Mouse (Mus musculus): Measurements from ENCODE around the gene Dvl3. TPM values are rescaled to one million over a fixed set of nuclear protein-coding genes. Genes with fewer than 3 reads are reported as not detected.
A peak's percentile ranks its signal among the peaks of the same experiment; 100 is the strongest.

Gene Dvl3
- total RNA-seq, 2 experiments from 2014 or later = 70.6 to 73.1 TPM

DNA sequence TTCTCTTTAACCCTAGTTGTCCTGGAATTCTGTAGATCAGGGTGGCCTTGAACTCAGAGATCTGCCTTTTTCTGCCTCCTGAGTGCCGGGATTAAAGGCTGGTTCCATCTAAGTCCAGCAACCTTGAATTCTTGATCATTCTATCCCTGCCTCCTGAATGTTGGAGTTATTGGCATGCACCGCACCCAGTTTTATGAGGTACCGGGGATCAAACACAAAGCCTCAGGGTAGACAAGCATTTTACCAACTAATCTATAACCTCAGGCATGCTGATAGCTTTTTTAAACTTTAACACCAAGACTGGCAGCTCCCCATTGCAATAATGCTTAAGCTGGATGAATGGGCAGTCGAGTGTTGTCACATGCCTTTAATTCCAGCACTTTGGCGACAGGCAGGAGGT, 30.6 kb downstream of the Dvl3 start:
- DNase-seq = no peak

DNA sequence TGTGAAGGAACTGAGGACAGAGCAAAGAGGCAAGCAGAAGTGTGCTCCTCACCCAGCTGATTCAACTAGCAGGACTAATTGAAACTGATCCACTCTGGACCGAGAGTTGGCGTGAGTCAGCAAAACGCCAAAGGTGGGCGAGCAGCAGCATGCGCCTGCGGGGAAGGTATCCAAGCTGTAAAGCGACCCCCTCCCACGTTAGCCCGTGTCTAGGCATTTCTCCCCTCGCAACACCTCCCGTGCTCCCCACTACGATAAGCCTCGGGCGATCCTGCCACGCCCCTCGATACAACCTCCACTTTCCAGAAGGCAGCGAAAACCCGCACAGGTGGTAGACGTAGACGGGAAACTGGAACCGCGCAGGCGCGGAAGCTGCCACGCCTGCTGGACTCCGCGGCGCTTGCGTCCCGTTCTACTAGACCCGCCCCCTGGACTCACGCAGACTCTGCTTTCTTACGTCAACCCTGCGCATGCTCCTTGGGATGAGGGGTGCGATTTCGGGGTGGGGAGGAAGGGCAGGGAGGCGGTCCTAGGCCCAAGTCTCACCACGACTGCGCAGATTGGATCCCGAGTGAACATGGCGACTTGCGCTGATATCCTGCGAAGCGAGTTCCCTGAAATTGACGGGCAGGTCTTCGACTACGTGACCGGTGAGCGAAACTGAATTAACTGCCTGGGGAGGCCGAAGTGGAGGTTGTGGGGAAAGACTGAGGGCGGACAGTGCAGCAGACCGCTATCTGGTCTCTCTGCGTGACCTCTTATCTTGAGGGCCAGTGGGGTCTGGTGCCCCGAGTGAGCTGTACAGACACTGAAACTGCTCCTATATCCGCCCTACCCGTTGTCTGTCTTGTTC, 31.5 kb downstream of the Dvl3 start, which contains the start of gene Abcf3:
Abcf3 (plus strand) TSS at position 482 of the 853 bp plus-strand sequence.
- peak; percentile 98 for DNase-seq

DNA sequence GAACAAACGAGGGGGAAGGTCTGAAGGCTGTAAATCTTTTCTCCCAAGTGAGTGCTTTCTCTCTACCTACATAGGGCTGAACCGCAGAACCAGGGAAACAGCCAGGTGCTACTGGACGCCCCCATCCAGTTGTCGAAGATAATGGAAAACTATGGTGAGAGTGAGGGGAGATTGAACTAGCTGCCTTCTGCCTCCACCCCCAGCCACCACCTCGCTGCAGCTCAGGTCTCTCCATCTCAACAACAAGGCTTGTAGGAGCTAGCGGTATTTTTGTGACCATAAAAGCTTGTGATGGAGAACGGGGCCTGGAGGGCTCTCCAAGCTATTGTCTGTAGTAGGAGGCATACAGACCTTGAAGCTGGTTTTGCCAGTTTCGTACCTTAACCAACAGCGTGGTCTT, 32.4 kb downstream of the Dvl3 start:
- DNase-seq = no peak

DNA sequence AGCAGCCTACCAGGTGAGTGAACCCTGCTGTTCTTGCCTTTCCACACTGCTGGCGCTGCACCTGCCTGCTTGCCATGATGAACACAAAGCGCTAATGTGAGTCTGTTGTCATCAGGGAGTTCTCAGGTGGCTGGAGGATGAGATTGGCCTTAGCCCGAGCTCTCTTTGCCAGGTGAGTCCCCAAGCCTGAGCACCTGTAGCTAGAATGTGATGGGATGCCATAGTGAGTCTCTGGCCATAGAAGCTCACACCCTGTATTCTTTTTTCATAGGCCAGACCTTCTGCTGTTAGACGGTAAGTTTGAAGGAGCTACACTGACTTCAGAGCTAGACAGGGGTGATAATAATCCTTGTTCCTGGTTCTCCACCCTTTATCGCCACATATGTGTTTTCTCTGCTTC, 34.9 kb downstream of the Dvl3 start:
- DNase-seq = no peak

DNA sequence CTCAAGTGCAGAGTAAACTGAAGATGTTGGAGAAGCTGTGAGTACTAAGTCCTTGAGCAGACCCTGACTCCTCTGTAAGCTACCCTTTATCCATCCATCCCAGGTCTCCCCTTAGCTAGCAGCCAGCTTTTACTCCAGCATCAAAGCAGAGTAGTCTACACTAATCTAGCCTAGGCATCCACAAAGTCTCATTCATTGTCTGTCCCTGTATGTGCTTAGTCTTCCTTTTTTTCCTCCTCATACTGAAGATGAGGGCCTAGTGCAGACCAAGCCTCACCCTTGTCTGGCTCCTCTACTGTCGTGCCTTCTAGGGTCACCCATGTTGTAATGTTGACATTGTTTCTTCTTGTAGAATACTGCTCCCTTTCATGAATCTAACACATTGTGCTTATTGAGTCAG, 35.8 kb downstream of the Dvl3 start:
- DNase-seq = no peak

DNA sequence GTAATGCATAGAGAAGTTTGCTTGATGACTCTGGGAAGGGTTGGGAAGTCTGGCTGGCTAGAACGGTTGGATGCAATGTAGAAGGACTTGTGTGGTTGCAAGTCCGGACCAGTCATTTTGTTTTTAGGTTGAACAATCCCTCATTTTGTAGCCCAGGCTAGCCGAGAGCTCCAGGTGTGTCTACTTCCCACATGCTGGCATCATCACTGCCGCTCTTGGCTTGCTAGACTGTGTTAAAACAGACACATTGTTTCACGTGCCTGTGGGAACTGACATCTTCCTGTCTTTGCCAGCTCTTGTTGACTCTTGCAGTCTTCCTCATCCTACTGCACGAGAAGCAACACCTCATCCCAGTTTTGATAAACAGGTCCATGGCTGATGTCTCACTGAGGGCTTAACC, 38.2 kb downstream of the Dvl3 start:
- no peak for DNase-seq

DNA sequence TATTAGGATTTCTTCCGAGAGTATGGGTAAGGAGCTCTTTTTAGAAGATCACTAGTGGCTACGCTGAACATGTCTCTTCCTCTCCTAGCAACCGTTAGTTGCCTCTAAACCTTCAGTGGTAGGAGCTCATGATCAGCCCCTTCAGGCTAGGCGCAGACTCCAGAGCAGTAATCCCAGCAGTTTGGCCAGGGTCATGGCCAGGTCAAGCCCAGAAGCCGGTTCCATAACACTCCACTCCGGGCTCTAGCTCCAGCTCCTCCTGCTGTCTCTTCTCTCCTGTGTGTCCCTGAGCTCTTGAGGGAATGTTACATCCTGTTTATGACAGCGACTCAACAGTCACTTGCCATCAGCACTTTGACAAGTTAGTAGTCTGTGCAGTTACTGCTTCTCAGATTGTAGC, 40.6 kb downstream of the Dvl3 start:
- no peak for DNase-seq

DNA sequence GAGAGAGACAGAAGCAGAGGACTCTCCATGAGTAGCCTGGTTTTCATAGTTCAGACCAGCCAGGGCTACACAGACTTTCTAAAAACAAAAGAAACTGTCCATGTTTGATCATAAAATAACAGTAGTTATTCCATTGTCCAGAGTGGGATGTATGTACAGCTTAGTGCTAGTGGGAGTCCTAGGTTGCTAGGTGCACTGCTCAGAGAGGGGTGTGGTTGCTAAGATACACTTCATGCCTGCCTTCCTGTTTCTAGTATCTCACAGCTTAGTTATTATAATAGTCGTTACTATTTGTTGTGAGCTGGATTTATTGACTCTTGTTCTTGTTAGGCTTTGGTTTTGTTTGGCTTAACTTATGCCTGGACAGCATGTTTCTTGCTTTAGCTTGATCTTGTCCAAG, 48.3 kb downstream of the Dvl3 start:
- no peak for DNase-seq

Other genes starting within 250 kb of the Dvl3 start
- gene Parl, start 214.6 kb upstream of the Dvl3 start, total RNA-seq (2021) = 100 to 1,000 TPM; 102 to 112 TPM
- gene Cyp2ab1, start 191.6 kb upstream of the Dvl3 start, total RNA-seq (2021) = under 1 TPM in 1 of 2 experiments, not detected in 1; 0.18 TPM
- gene Abcc5, start 90.6 kb upstream of the Dvl3 start, total RNA-seq (2021) = 10 to 100 TPM; 56.2 to 58.6 TPM
- gene Eif2b5, start 18.2 kb upstream of the Dvl3 start, total RNA-seq (2021) = 10 to 100 TPM; 55.9 to 59.8 TPM
- gene Ap2m1, start 18.5 kb downstream of the Dvl3 start, total RNA-seq (2021) = 100 to 1,000 TPM; 283 to 296 TPM
- gene Abcf3, start 31.6 kb downstream of the Dvl3 start, total RNA-seq (2021) = 10 to 100 TPM; 64.0 to 65.1 TPM
- gene Vwa5b2, start 72.5 kb downstream of the Dvl3 start, total RNA-seq (2021) = not detected
- gene Eef1akmt4, start 94.6 kb downstream of the Dvl3 start, total RNA-seq (2021) = 1 to 10 TPM; 5.2 to 5.4 TPM
- not detected for gene Gm49333, start 94.6 kb downstream of the Dvl3 start, total RNA-seq (2021)
- 10 to 100 TPM; 13.6 to 14.6 TPM for gene Alg3, start 94.8 kb downstream of the Dvl3 start, total RNA-seq (2021)
- 1 to 10 TPM; 2.0 TPM for gene Camk2n2, start 104.3 kb downstream of the Dvl3 start, total RNA-seq (2021)
- gene Ece2, start 112.8 kb downstream of the Dvl3 start, total RNA-seq (2021) = 1 to 10 TPM in 1 of 2 experiments, under 1 TPM in 1; 0.93 to 1.4 TPM
- 100 to 1,000 TPM; 185 to 194 TPM for gene Psmd2, start 134.7 kb downstream of the Dvl3 start, total RNA-seq (2021)
- gene Eif4g1, start 151.3 kb downstream of the Dvl3 start, total RNA-seq (2021) = 100 to 1,000 TPM; 374 TPM
- 10 to 100 TPM in 1 of 2 experiments, 1 to 10 TPM in 1; 10.0 to 13.8 TPM for gene Fam131a, start 176.3 kb downstream of the Dvl3 start, total RNA-seq (2021)
- gene Polr2h, start 200.7 kb downstream of the Dvl3 start, total RNA-seq (2021) = 10 to 100 TPM; 15.6 to 16.7 TPM
- gene Clcn2, start 200.8 kb downstream of the Dvl3 start, total RNA-seq (2021) = 1 to 10 TPM; 3.2 to 4.5 TPM
- 1 to 10 TPM; 1.6 to 1.9 TPM for gene Chrd, start 216.1 kb downstream of the Dvl3 start, total RNA-seq (2021)
- gene Thpo, start 217.5 kb downstream of the Dvl3 start, total RNA-seq (2021) = under 1 TPM in 1 of 2 experiments, not detected in 1; 0.27 TPM

Measured in heart, postnatal 4 days (tissue).